Mouse (Mus musculus): ENCODE results near the gene Itpkb.

The Itpkb gene

DNA sequence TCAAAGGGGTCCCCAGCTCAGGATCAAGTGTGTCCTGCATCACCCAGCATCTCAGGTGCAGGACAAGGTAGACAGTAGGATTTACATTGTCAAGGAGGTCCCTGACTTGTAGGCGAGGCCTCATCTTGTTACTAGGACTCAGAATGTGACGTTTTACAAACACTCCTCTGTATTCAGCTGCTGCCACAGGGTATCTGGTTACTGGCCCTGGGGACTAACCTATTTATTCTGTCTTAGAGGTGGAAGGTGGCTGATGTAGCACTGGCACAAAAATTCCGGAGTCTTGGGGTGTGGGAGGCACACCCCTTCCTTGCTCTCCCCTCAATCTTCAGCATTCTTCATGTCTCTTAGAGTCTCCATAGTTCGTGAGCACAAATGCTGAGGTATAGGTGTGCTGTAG, 16.8 kb downstream of the Itpkb start:
- no peak for DNase-seq

DNA sequence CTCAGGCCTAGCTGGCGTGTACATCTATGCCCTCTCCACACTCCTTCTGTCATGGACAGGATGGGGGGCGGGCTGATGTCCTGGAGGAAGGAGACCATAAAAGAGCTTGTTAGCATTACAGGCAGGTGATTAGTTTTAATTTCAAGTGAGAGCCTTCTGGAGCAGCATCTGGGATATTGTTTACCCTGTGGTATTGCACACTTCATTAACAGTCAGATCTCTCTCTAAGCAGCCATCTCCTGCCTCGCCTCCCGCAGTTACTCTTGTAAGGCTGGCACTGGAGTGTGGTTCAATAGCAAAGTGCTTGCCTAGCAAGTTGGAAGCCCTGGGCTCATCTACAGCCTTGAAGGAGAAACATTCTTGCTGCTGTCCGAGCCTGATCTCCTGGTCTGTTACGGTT, 17.6 kb downstream of the Itpkb start:
- DNase-seq = no peak

DNA sequence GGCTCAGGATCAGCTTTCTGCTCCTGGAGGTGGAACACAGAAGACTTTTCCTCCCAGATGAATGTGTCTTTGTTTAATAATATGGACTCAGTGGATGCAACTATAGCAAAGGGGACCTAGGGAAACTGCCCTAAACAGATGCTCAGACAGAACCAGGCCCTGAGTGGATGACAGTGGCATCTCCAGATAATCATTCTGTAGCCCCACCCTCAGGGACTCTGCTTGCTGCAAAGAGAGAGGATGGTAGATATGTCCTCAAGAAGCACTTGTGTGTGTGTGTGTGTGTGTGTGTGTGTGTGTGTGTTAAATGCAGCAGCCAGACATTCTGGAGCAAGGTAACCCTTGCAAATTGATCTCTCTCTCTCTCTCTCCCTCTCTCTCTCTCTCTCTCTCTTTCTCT, 18.8 kb downstream of the Itpkb start:
- no peak for DNase-seq

- DNase-seq = no peak
Observed at GRCm38 (mm10) chr1:180352258-180352657, 22.0 kb downstream of the Itpkb start.

- no peak for DNase-seq
Observed at GRCm38 (mm10) chr1:180354129-180354528, 23.8 kb downstream of the Itpkb start.

- DNase-seq = no peak
Observed at GRCm38 (mm10) chr1:180354976-180355730, 24.9 kb downstream of the Itpkb start.

DNA sequence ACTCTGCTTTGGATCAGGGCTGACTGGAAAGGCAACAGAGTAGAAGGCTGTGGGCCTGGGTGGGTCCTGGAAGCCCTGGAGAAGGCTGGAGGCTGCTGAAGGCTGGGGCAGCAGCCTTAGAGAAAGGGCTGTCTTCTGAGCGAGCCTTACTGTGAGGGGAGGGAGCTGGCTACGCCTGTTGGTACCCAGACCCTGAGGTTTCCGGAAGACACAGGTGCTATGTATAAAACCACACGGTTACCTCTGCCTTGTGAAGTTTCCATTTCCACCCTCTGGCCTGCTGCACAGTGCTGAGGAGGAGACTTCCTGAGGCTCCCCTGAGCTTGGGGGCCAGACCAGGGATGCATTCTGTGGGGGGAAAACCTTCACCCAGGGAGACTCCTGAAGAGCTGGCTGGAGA, 25.9 kb downstream of the Itpkb start:
- no peak for DNase-seq

DNA sequence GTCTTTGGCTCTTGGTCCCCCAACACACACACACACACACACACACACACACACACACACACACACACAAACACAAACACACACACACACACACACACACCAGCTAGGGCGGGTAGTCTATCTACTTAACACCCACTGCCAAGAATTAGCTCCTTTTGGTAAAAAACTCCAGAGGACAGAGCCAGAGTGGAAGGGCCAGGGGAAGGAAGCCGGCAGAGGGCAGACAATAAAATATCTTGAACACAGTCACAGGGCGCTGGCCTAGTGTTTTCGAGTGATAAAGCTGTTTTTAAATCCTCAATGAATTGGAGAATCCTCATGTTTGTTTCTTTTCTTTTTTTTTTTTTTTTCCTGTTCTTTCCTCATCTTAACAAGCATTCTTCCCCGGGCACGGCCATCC, 26.6 kb downstream of the Itpkb start:
- DNase-seq = no peak

- DNase-seq = no peak
Observed at GRCm38 (mm10) chr1:180357893-180358331, 27.6 kb downstream of the Itpkb start.

- no peak for DNase-seq
Observed at GRCm38 (mm10) chr1:180358466-180358865, 28.2 kb downstream of the Itpkb start.

GRCm38 (mm10) chr1:180359311-180359710, 29.0 kb downstream of the Itpkb start:
- no peak for DNase-seq

- peak; percentile 73 to 84 for DNase-seq
Observed at GRCm38 (mm10) chr1:180362176-180362575, 31.9 kb downstream of the Itpkb start.

- DNase-seq = no peak
Observed at GRCm38 (mm10) chr1:180362844-180363243, 32.6 kb downstream of the Itpkb start.

- DNase-seq = no peak
Observed at GRCm38 (mm10) chr1:180363317-180363716, 33.0 kb downstream of the Itpkb start.

DNA sequence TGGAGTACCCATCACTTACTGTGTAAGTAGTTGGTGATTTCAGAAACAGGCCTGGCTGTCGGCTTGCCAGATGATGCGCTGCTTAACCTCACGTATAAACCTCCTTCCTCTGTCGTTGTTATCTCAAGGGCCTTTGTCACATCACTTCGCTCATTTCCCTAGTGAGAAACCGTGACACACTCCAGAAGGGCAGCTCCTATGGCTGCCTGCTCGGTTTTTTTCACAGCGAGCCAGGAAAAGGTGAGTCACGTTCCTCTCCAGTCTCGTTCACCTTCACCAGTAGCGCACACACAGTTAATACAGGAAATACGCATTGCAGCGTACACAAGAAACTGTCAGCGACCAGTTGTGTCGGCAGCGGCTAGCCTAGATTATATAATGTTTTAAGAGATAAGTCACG, 33.7 kb downstream of the Itpkb start:
- no peak for DNase-seq

DNA sequence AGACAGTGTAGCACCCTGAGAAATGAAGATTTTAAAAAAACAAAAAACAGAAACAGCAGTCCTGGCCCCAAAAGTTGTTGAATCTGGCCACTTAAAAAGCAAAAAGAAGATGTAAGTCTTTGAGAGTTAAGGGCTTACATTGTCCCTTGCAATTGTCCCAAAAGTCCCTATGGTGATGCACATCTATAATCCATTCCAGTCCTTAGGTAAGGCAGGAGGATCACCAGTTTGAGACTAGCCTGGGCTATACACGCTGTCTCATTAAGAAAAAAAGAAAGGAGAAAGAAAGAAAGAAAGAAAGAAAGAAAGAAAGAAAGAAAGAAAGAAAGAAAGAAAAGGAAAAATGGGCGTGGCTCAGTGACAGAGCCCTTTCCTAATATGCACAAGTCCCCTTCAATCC, 34.4 kb downstream of the Itpkb start:
- no peak for DNase-seq

DNA sequence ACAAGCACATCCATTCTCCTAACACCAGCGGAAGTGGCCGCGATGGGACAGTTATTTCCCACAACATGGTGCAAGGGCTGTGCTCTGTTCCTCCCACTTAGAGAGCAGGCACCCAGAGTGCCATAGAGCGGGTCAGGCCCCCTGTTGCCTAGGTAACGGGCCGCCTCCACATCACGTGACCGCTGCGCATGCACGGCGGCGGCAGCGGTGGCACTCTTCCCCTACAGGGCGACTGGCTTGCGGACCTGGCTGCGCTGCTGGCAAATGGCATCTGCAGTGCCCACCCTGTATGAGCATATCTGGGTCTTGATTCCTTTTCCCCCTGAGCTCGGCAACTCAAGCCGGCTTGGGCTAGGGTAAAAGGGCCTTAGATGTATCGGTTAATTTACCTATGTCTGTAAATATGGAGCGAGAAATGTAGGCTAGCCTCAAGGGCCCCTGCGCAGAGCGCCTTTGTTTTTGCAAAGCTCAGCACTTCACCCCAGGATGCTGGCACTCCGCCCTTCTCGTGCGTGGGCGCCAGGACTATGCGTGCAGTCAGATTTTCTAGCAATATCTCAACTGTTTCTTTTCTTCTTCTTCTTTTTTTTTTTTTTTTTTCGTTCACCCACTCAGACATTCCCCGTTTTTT, 35.0 kb downstream of the Itpkb start:
- peak; percentile 94 to 95 for DNase-seq

DNA sequence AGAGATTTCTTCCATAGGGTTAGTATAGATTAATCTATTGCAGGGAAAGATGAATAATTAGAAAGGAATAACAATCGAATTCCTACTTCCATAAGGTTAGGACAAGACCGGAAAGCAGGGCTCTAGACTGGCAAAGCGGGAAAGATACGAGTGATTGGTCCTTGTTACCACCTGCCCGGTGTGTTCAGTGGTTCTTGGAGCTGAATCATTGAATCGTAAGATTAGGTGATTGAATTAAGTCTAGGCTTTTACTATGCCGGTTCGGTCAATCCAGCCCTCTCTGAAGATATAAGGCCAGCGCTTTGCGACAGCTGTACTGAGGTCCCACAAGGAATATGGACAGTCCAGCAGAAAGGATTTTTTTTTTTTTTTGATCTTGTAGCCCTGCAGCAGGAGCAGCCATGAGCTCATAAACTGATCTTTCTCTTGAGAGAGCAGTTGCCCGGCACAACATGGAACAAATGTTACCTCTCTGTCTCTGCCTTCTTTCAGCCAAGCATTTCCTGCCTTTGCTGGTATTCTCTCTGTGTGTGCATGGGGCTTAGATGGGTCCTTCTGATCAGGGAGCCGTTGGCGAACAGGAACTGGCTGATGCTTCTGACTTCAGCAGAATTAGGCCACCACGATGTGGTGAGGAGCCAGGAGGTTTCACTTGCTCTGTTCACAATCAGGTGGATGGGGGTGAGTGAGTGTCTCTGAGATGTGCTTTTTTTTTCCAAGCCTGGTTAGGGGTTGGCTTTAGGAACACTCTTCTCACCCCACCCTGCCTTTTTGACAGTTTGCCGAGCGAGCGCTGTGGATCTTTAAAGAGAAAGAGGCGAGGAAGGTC, 35.9 kb downstream of the Itpkb start:
- peak; percentile 62 to 63 for DNase-seq

DNA sequence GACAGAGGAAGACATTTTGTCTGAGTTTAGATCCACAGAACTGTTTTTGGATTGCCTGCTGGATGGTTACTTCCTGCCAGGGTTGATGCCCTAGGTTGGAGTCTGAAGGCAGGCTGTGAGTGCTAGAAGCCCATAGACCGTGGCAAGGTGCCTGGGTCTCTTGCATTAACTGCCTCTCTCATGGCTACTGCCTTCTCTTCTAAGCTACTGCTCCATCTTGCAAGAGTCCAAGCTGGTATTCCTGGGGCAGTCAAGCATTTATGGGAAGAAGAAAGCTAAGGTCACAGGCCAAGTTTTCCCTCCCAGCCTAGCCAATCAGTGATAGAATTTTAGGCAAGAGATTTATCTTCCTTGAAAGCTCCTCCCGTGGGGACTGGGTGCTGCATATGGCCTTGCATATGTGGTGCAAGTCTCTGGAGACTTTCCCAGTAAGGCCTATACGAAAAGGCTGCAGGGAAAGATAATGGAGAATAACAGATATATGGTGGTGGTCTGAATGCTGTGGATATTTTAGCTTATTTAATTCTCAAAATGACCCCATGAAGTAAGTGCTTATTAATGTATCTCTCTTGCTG, 36.8 kb downstream of the Itpkb start:
- DNase-seq = peak; percentile 22 to 44

DNA sequence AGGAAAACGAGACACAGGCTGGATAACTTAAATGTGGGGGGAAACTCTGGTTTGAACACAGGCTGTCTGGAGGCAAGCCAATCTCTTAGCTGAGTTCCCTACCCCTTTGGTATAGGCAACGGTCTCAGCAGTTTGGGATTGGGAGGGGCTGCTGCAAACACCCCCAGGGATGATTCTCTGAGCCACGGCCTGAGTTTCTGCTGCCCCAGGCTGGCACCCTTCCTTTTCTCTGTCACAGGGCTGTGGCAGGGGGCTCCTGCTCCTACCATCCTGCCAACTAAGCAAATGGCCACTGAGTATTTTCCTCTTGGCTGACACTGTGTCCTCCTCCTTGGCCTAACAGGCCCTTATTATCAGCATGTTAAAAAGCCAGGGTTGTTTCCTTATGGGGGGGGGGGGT, 37.3 kb downstream of the Itpkb start:
- DNase-seq = no peak

- peak; percentile 41 to 56 for DNase-seq
Observed at GRCm38 (mm10) chr1:180368112-180368511, 37.8 kb downstream of the Itpkb start.

DNA sequence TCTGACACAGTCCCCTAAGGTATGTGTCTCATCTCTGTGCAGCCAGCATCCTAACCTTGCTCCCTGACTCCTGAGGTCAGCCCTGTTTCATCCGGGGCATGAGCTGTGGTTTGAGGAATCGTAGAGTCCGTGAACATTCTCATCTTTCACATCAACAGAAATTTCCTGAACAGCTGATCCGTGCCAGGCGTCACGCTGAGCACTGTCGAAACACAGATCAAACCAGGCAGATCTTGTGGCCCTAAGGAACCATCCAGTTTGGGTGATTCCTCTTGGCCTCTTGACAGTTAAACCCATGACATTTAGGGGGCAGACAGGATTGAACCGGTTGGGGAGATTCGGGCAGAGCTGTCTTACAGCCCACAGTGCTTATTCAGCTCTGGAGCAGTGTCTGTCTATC, 38.4 kb downstream of the Itpkb start:
- DNase-seq = peak in 1 of 2 experiments; percentile 18

All from cerebellum, adult 18-20 months (tissue).